Mouse (Mus musculus) liver, adult 2 months (tissue): Measurements from ENCODE around the gene Krt80.

Source experiments
- CTCF ChIP-seq: fragments of 200-500 bp; IDR thresholded peaks from 2 replicates; pipeline ENCODE4 v1.5.1; 2011; ENCODE audit warnings: low read depth, low read length, control low read depth
- POLR2A ChIP-seq: fragments of 200-500 bp; IDR thresholded peaks from 2 replicates; pipeline ENCODE4 v1.6.1; 2011; ENCODE audit warnings: low read length, control low read depth; ENCODE audit not compliant: insufficient read depth; ENCODE audit errors: extremely low read depth

GRCm38 (mm10) chr15:101325991-101326534 lies 43.9 kb downstream of the Krt80 start:
- no peak for TF ChIP-seq POLR2A
- TF ChIP-seq CTCF: no peak
